Mouse (Mus musculus): ENCODE results near the gene Atpaf2. TPM values are rescaled to one million over a fixed set of nuclear protein-coding genes. Genes with fewer than 3 reads are reported as not detected.

The Atpaf2 gene
- polyA plus RNA-seq, 1 experiment = 23.8 TPM

DNA sequence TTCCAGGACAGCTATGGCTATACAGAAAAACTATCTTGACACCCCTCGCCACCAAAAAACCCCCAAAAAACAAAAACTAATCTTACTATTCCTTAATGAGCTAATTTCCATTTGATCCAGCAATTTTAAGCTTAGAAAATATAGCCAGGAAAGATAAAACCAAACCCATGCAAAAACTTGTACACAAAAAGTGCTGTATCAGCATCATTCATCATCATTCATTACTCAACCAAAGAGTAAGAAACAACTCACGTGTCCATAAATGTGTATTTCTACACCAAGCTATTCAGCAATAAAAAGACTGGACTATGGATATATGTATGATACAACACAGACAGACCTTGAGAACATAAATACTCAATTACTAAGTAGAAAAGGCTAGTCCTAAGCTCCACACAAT lies 5.3 kb downstream of the Atpaf2 start:
- WGBS = 85% methylated on average over 2 of the region's 2 CpGs
- Histone ChIP-seq H3K4me3 (replicated peaks; ENCODE audit: extremely low read depth, low read depth, low read length) (no peak overlapping the region), H3K4me1 (ENCODE audit: control insufficient read depth, insufficient read depth, low read length) (peaks cover under 1% of the 10 kb centered on the region; the same call in 1 of the 2 replicates)
- no peak for DNase-seq
- TF ChIP-seq POLR2A (IDR thresholded peaks at IDR 0.05; ENCODE audit: borderline replicate concordance, extremely low read depth, low read depth, low read length) (no peak), CTCF (IDR thresholded peaks at IDR 0.05; ENCODE audit: insufficient read depth, low read length) (no peak)

DNA sequence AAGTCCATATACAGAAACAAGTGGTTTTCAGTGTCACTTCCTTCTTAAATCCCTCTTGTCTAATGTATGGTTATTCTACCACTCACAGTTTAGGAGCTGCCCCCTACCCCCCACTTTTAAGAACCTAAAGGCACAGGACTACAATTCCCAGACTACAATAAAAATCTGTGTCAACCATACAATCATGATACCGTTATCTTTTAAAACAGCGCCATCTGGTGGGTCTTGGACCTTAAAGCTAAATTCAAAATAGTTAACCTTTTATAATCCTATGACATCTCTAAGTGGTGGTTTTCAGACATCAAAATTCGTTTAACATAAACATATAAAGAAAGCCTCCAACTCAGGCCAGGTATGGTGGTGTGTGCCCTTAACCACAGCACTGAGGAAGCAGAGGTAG lies 6.1 kb downstream of the Atpaf2 start:
- peak; percentile 39 for DNase-seq
- Histone ChIP-seq H3K4me1 (ENCODE audit: control insufficient read depth, insufficient read depth, low read length) (no peaks in the 10 kb centered on the region), H3K4me3 (replicated peaks; ENCODE audit: extremely low read depth, low read depth, low read length) (no peak overlapping the region)
- 2% methylated on average over 3 of the region's 3 CpGs for WGBS
- peak; percentile 28; the same call in 1 of the 2 replicates for TF ChIP-seq CTCF (IDR thresholded peaks at IDR 0.05; ENCODE audit: insufficient read depth, low read length)
- TF ChIP-seq POLR2A (IDR thresholded peaks at IDR 0.05; ENCODE audit: borderline replicate concordance, extremely low read depth, low read depth, low read length) = no peak

DNA sequence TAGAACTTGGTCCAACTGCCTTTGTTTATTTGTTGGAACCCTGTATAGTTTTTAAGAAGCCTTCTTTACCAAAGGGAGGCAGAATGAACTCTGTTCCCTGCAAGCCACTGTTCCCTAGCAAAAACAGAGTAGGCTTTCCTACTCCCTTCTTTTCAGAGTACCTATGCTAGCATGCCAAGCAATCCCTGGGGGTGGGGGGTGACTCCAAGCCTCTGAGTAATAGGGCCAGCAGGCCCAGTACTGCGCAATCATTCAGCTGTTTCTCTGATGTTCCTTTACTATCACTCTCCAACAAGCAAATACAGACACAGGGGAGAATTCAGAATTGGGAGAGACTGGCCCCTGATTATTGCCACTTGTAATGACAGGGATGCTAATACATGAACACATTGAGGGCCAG lies 11.7 kb downstream of the Atpaf2 start:
- TF ChIP-seq POLR2A (IDR thresholded peaks at IDR 0.05; ENCODE audit: borderline replicate concordance, extremely low read depth, low read depth, low read length) (no peak), CTCF (IDR thresholded peaks at IDR 0.05; ENCODE audit: insufficient read depth, low read length) (no peak)
- WGBS = 90% methylated on average over 1 of the region's 1 CpGs
- Histone ChIP-seq H3K4me3 (replicated peaks; ENCODE audit: extremely low read depth, low read depth, low read length) (no peak overlapping the region), H3K4me1 (ENCODE audit: control insufficient read depth, insufficient read depth, low read length) (no peaks in the 10 kb centered on the region)
- DNase-seq = no peak

DNA sequence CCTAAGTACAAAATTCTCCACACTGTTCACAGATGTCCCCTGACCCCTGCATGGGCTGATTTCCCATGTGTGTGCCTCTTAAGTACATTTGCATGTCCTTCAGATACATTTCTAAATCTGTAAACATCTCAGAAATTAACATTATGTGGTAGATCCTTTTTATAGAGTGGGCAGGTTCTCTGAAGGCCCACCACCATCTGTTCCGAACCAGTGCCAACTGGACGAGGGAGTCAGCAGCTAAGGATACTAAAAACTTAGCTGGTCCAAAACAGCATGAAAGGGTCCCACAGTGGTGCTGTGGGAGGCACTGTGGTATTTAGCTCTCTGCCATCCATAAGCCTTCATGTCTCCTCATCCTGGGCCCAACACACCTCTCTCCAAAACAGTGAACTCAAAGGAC lies 21.1 kb downstream of the Atpaf2 start:
- TF ChIP-seq POLR2A (IDR thresholded peaks at IDR 0.05; ENCODE audit: borderline replicate concordance, extremely low read depth, low read depth, low read length) (no peak), CTCF (IDR thresholded peaks at IDR 0.05; ENCODE audit: insufficient read depth, low read length) (no peak)
- WGBS = 83% methylated on average over 2 of the region's 2 CpGs
- no peaks in the 10 kb centered on the region for H3K4me1 ChIP-seq (ENCODE audit: control insufficient read depth, insufficient read depth, low read length)
- DNase-seq = no peak
- H3K4me3 ChIP-seq (replicated peaks; ENCODE audit: extremely low read depth, low read depth, low read length) = no peak overlapping the region

DNA sequence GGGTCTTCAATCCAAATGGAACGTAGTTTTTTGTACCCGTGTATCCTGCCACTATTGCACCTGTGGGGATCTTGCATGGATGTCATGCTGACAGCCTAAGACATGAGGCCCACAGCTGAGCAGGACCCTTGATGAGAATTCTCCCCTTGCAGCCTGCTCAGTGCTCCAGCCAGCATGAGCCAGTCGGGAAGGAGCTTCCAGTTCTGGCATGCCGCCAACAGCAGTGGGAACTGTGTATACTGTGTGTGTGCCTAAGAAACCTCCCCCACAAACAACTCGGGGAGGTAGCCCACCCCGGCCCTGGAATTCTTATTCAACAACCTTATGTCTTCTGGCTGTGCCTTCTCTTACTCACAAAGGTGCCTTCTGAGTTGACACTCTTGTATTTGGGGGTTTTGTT lies 21.7 kb downstream of the Atpaf2 start:
- TF ChIP-seq POLR2A (IDR thresholded peaks at IDR 0.05; ENCODE audit: borderline replicate concordance, extremely low read depth, low read depth, low read length) (no peak), CTCF (IDR thresholded peaks at IDR 0.05; ENCODE audit: insufficient read depth, low read length) (no peak)
- whole genome bisulfite sequencing = 44% methylated on average over 6 of the region's 6 CpGs
- Histone ChIP-seq H3K4me1 (ENCODE audit: control insufficient read depth, insufficient read depth, low read length) (no peaks in the 10 kb centered on the region), H3K4me3 (replicated peaks; ENCODE audit: extremely low read depth, low read depth, low read length) (no peak overlapping the region)
- no peak for DNase-seq

DNA sequence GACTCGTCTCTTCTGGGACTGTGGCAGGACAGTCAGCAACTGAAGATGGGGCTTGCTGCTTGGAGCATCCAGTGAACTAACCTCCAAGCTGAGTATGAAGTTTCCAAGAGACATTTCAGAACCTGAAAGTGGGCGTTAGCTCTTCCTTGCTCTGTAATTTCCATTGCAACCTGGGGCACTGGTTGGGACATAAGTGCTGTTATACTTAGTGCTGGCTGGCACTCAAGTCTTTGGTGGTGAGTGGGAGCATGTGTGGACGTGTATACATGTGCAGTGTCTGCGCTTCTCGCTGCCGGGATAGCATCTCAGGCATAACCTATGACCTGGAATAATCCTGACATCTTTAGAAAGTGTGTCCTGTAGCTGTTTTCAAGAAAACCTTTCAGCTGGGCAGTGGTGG lies 26.9 kb downstream of the Atpaf2 start:
- TF ChIP-seq POLR2A (IDR thresholded peaks at IDR 0.05; ENCODE audit: borderline replicate concordance, extremely low read depth, low read depth, low read length) (no peak), CTCF (IDR thresholded peaks at IDR 0.05; ENCODE audit: insufficient read depth, low read length) (no peak)
- no peaks in the 10 kb centered on the region for H3K4me1 ChIP-seq (ENCODE audit: control insufficient read depth, insufficient read depth, low read length)
- no peak for DNase-seq
- H3K4me3 ChIP-seq (replicated peaks; ENCODE audit: extremely low read depth, low read depth, low read length) = no peak overlapping the region
- WGBS = 80% methylated on average over 6 of the region's 6 CpGs

DNA sequence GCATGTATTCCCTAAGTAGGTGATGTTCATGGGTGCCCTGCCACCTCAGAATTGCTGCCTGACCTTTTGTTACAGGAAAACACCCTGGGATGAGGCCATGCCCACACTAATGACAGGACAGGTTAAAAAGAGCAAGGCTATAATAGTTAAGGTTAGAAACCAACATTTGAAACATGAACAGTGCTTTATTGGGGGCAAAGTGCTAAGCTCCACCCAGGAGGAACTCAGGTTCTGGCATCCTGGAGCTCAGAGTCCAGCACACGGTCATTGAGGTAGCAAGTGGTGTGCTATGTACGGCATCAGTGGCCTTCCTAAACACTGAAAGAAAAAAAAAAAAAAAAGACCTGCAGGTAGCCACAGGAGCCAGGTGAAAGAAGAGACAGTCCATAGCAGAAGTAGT lies 30.3 kb downstream of the Atpaf2 start:
- TF ChIP-seq POLR2A (IDR thresholded peaks at IDR 0.05; ENCODE audit: borderline replicate concordance, extremely low read depth, low read depth, low read length) (no peak), CTCF (IDR thresholded peaks at IDR 0.05; ENCODE audit: insufficient read depth, low read length) (no peak)
- no peak for DNase-seq
- WGBS = 82% methylated on average over 2 of the region's 2 CpGs
- Histone ChIP-seq H3K4me1 (ENCODE audit: control insufficient read depth, insufficient read depth, low read length) (no peaks in the 10 kb centered on the region), H3K4me3 (replicated peaks; ENCODE audit: extremely low read depth, low read depth, low read length) (no peak overlapping the region)

DNA sequence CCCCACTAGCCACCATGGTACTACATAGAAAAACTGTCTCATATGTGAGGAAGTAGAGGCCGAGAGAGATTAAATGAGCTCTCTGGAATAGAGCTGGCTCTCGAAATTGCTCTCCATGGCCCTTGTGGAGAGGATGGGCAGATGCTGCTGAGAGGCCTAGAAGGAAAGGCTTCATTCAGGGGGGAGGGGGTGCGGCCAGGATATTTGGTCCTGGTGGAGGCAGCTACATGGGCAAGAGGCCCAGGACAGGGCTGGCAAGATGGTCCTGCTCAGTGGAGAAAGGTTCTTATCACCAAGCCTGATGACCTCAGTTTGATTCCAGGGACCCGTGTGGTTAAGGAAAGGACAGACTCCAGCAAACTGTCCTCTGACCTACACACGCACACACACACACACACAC lies 32.3 kb downstream of the Atpaf2 start:
- 80% methylated on average over 5 of the region's 5 CpGs for WGBS
- no peak overlapping the region for H3K4me3 ChIP-seq (replicated peaks; ENCODE audit: extremely low read depth, low read depth, low read length)
- no peaks in the 10 kb centered on the region for H3K4me1 ChIP-seq (ENCODE audit: control insufficient read depth, insufficient read depth, low read length)
- TF ChIP-seq CTCF (IDR thresholded peaks at IDR 0.05; ENCODE audit: insufficient read depth, low read length) = no peak
- no peak for TF ChIP-seq POLR2A (IDR thresholded peaks at IDR 0.05; ENCODE audit: borderline replicate concordance, extremely low read depth, low read depth, low read length)
- no peak for DNase-seq

DNA sequence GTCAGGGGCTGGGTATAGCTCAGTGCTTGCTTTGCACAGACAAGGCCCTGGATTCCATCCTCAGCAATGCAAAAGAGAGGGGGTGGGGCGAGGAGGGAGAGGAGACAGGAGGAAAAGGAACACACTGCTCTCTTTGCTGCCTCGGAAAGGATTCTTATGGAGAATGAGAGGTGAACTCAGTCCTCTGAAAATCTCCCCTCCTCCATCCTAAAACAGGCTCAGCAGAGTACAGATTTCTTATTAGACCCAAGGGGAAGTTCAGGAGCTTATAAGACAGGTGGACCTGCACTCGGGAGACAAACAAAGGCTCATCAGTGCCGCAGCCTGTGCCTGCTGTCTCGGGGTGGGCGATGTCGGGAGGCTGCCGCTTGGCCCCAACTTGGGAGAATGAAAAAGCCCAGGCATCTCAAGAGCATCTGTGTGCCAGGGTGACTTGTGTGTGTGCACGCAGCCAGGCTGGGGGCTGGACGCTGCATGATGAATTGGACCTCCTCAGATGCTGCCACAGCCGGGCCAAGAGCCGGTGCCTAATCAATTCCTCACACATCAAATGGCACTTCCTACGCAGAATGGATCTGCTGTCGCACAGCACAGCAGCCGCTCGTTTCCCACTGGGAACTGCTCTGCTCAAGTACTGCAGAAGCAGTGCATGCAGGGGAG lies 33.4 kb downstream of the Atpaf2 start:
- Histone ChIP-seq H3K4me1 (ENCODE audit: control insufficient read depth, insufficient read depth, low read length) (no peaks in the 10 kb centered on the region), H3K4me3 (replicated peaks; ENCODE audit: extremely low read depth, low read depth, low read length) (no peak overlapping the region)
- TF ChIP-seq POLR2A (IDR thresholded peaks at IDR 0.05; ENCODE audit: borderline replicate concordance, extremely low read depth, low read depth, low read length) (no peak), CTCF (IDR thresholded peaks at IDR 0.05; ENCODE audit: insufficient read depth, low read length) (no peak)
- WGBS = 13% methylated on average over 16 of the region's 16 CpGs
- no peak for DNase-seq

DNA sequence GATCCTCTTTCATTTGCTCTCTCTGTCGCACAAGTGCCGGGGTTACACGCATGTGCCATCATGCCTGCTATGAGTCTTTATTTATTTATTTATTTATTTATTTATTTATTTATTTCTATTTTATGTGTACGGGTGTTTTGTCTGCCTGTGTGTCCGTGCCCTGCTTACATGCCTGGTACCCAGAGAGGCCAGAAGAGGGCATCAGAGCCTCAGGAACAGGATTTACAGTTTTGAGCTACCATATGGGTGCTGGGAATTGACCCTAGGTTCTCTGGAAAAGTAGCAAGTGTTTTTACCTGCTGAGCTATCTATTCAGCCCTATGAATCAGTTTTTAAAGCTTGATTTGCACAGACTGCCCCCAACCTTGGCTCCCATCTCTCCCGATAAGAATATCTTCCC lies 34.7 kb downstream of the Atpaf2 start:
- no peaks in the 10 kb centered on the region for H3K4me1 ChIP-seq (ENCODE audit: control insufficient read depth, insufficient read depth, low read length)
- no peak overlapping the region for H3K4me3 ChIP-seq (replicated peaks; ENCODE audit: extremely low read depth, low read depth, low read length)
- 90% methylated on average over 6 of the region's 6 CpGs for WGBS
- no peak for DNase-seq
- TF ChIP-seq CTCF (IDR thresholded peaks at IDR 0.05; ENCODE audit: insufficient read depth, low read length) (no peak), POLR2A (IDR thresholded peaks at IDR 0.05; ENCODE audit: borderline replicate concordance, extremely low read depth, low read depth, low read length) (no peak)

Data from lung, adult 2 months (tissue).